Mouse (Mus musculus) heart, postnatal 25 days (tissue): ENCODE measurements around the gene Dram2. TPM values are rescaled to one million over a fixed set of nuclear protein-coding genes. Genes with fewer than 3 reads are reported as not detected.

Experiments used
- total RNA-seq, 2 experiments: library from RNA; stranded (reverse); gene quantifications; 2 replicates each; pipeline ENCODE4 v1.2.3; 2021

Dram2 gene
- total RNA-seq, 2 experiments from 2014 or later, result 90.5 to 94.4 TPM

Other genes with a start within 250 kb of the Dram2 start
- not detected for gene Chil6, start 141.6 kb upstream of the Dram2 start, total RNA-seq
- gene Dennd2d, start 65.4 kb upstream of the Dram2 start, total RNA-seq, result under 1 TPM; 0.70 to 0.89 TPM
- 10 to 100 TPM; 19.2 to 20.5 TPM for gene Cept1, start within 50 bp of the Dram2 start, total RNA-seq
- 10 to 100 TPM; 11.7 to 13.6 TPM for gene Lrif1, start 137.2 kb downstream of the Dram2 start, total RNA-seq
- gene Cd53, start 242.4 kb downstream of the Dram2 start, total RNA-seq, result 1 to 10 TPM; 4.9 to 5.4 TPM